Mouse (Mus musculus): ENCODE data around the gene Abcg1. TPM values are rescaled to one million over a fixed set of nuclear protein-coding genes. Genes with fewer than 3 reads are reported as not detected.

Abcg1 gene
- total RNA-seq, 1 experiment from 2014 or later, result 68.0 TPM

DNA sequence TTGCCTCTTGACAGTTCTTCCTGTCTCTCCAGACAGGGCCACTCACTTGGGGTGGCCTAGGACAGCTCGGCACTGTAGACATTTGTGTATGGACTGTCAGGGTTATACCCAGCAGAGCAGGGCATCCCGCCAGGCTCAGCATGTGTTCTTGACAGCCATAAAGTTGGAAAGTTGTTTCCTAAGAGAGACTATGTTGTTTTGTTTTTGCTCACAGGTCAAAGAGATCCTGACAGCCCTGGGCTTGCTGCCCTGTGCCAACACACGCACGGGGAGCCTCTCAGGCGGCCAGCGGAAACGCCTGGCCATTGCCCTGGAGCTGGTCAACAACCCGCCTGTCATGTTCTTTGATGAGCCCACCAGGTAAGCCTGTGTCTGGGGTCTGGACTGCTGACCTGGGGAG, 46.3 kb downstream of the Abcg1 start:
- no peak for ATAC-seq (replicated peaks; ENCODE audit: insufficient number of reproducible peaks, low FRiP score, low TSS enrichment, poor library complexity, severe bottlenecking)

GRCm38 (mm10) chr17:31108388-31108787, 50.9 kb downstream of the Abcg1 start:
- ATAC-seq (replicated peaks; ENCODE audit: insufficient number of reproducible peaks, low FRiP score, low TSS enrichment, poor library complexity, severe bottlenecking), result no peak

DNA sequence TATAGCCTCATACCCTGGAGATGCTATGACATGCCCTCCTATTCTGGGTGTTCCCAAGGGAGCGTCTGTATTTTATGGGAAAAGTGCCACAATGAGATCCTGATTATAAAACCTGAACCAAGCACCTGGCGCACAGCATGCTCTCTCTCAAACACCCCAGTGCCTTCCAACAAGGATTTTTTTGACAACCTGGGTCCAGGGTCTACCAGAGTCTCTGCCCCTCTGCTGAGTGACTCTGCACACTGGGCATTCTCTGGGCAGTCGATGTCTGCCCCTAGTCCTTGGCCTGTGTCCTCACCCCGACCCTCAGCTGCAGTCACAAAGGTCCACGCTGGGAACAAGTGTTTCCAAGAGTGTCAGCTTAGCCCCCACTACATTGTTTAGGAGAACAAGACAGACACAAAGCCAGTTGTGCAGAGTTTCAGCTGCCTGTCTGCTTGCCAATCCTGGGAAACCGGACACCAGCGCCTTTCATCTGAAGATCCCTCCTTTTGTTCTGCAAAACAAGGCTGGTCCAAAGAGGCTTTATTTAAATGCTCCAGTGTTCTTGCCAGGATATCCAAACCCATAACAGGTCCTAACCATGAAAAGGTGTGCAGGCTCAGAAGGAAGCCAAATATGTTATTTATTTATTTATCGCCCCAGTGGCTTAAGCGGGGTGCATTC, 55.8 kb downstream of the Abcg1 start:
- ATAC-seq (replicated peaks; ENCODE audit: insufficient number of reproducible peaks, low FRiP score, low TSS enrichment, poor library complexity, severe bottlenecking), result no peak

DNA sequence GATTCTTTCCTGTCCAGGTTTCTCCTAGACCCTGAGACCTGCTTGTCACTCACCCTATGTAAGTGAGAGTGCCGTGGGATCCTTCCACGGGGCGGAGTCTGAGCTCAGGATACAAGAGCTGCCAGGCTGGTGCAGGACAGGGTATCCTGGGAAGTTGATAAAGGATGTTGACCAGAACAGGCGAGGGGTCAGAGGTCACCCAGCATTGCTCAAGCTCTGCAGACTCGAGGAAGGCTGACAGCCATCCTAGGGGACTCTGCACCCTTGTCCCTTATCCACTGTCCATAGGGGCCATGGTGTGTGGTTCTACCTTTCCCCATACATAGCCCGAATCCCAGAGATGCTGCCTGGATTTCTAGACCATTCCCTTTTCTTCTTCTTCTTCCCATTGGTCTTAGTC, 58.6 kb downstream of the Abcg1 start:
- ATAC-seq (replicated peaks; ENCODE audit: insufficient number of reproducible peaks, low FRiP score, low TSS enrichment, poor library complexity, severe bottlenecking), result no peak

DNA sequence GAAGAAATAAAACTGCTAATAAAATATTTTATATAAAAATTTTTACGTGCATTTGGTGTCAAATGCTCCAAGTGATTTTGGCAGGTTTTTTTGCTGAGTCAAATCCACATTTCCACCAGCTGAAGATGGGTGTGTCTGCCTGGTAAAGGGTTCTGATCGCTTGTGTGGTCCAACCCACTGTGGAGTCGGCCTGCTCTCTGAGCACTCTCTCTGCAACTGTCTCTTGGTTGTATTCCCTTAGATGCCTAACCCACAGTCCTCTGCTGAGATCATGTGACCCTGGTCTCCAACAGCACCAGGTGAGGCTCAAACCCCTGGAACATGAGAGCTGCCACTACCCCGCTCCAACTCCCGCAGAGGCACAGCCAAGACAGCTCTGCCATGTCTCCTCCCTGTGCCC, 60.5 kb downstream of the Abcg1 start:
- no peak for ATAC-seq (replicated peaks; ENCODE audit: insufficient number of reproducible peaks, low FRiP score, low TSS enrichment, poor library complexity, severe bottlenecking)

- peak; percentile 60 for ATAC-seq (replicated peaks; ENCODE audit: insufficient number of reproducible peaks, low FRiP score, low TSS enrichment, poor library complexity, severe bottlenecking)
These were observed 62.0 kb downstream of the Abcg1 start for GRCm38 (mm10) chr17:31119429-31119828.

- peak; percentile 60 for ATAC-seq (replicated peaks; ENCODE audit: insufficient number of reproducible peaks, low FRiP score, low TSS enrichment, poor library complexity, severe bottlenecking)
These were observed 64.5 kb downstream of the Abcg1 start for GRCm38 (mm10) chr17:31121975-31122374.

DNA sequence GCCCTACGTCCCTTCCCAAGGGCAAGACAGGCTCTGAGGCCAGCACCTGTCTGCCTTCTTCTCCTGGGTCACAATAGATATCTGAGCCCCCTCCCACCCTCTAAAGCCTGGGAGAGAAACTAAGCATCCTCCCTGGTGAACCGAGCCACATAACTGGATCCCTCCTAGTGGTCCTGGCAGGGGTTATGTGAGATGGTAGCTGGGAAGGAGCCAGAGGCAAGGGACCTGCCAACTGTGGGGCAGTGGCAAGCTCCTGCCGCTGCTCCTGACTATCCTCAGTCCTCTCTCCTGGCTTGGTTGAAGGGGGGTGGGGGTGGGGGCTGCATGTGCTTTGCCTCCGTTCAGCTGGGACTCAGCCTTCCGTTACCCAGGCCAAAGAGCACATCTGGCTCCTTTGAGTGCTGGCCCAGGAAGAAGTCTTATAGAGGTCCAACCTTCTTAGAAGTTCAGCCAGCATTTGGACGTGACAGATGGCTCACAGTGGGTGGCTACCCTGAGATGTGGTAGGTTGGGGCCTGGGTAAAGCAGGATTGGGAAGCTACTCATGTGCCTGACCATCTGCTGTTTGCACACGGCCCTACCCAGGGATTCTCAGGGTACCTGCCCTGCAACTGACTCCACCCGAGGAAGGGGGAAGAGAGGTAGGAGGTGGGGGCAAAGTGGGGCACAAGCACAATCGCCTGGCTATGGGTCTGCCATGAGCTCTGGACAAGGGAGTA, 68.2 kb downstream of the Abcg1 start:
- ATAC-seq (replicated peaks; ENCODE audit: insufficient number of reproducible peaks, low FRiP score, low TSS enrichment, poor library complexity, severe bottlenecking), result no peak

- ATAC-seq (replicated peaks; ENCODE audit: insufficient number of reproducible peaks, low FRiP score, low TSS enrichment, poor library complexity, severe bottlenecking), result no peak
These were observed 71.3 kb downstream of the Abcg1 start for GRCm38 (mm10) chr17:31128708-31129318.

DNA sequence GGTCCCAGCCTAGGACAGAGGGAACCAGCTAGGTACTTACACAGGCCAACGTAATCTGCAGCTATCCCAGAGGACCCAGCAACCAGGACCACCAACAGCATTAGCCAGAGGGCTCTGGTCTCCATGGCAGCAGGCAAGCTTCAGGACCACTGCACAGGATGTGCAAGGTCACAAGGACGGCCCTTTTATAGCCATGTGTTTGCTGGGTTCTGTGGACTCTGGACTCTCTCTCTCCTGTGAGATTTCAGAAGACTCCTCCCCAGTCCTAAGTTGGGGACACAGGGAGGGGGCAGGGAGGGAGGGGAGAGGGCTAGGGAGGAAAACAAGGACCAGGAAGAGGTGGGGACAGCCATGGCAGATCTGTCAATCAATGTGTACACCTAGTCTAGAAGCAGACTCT, 72.0 kb downstream of the Abcg1 start, which contains the start of gene Tff3:
TSS of gene Tff3 (minus strand) at position 195 of the 400 bp plus-strand sequence.
- ATAC-seq (replicated peaks; ENCODE audit: insufficient number of reproducible peaks, low FRiP score, low TSS enrichment, poor library complexity, severe bottlenecking), result no peak

DNA sequence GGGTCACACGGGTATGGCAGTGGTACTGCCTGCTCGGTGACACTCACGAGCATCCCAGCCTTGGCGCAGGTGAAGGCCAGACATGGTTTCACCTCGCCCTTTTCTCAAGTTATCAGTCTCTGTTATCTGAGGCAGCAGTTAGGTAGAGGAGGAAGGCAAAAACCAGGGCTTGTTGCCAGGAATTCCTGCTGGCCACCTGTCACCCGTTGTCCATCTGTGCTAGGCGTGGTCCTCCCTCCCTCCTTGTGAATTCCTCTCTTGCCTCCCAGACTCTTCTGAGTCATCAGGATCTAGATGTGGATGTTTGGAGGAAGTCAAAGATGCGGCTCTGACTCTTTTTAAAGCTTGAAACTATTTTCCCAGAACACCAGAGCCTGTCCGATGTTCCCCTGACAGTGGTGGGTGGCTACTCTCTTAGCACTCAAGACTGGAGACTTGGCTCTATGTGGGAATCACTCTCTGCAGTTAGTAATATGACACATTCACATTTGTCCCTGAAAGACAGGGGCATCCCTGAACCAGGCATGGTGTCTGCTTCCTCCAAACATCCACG, 73.9 kb downstream of the Abcg1 start:
- ATAC-seq (replicated peaks; ENCODE audit: insufficient number of reproducible peaks, low FRiP score, low TSS enrichment, poor library complexity, severe bottlenecking), result no peak

GRCm38 (mm10) chr17:31133776-31134175, 76.3 kb downstream of the Abcg1 start:
- no peak for ATAC-seq (replicated peaks; ENCODE audit: insufficient number of reproducible peaks, low FRiP score, low TSS enrichment, poor library complexity, severe bottlenecking)

DNA sequence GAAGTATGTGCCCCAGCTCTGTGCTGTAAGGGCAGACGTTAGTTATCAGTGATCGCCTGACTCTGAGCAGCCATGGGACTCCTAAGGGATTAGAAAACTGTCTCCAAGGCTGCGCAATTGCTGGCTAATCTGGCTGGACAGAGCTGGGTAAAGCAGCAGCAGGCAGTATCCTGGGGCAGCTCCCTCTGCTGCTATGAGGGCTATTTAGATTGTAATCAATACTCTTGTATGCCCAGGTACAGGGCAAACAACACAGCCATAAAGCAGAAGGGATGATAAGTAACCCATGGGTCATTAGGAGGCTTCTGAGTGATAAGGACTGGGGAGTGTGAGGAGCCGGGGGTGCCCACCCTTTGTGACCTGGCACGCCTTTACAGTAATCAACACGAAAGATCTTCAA, 77.4 kb downstream of the Abcg1 start:
- ATAC-seq (replicated peaks; ENCODE audit: insufficient number of reproducible peaks, low FRiP score, low TSS enrichment, poor library complexity, severe bottlenecking), result no peak

DNA sequence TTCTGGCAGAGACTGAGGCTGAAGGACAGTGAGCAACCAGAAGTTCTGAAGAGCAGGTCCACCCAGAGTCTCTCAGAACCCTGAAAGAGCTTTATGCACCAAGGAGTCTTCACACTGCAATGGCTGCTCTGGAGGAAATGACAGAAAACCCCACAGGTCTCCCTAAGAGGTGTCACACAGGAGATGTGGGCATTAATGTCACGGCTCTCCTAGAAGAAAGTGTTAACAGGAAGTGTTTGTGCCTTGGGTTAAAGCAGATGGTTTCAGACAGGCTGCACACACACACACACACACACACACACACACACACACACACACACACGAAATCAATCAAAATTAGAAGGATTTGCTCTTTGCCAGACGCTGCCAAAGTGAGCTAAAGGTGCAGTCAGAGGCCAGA, 78.8 kb downstream of the Abcg1 start:
- no peak for ATAC-seq (replicated peaks; ENCODE audit: insufficient number of reproducible peaks, low FRiP score, low TSS enrichment, poor library complexity, severe bottlenecking)

DNA sequence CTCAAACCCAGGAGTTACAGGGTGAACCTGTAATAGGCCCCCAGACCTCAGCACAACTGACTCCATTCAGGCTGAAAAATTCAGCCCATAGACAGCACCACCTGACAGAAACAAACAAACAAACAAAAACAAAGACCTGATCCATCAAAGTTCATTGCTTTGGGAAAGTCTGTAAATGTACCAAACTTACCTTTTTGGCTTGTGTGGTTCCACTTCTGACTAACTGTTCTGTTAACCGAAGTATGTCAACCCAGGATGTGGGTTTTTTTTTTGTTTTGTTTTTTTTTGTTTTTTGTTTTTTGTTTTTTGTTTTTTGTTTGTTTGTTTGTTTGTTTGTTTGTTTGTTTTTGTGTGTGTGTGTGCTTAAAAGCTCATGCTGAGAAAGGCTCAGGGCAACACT, 79.3 kb downstream of the Abcg1 start:
- no peak for ATAC-seq (replicated peaks; ENCODE audit: insufficient number of reproducible peaks, low FRiP score, low TSS enrichment, poor library complexity, severe bottlenecking)

- ATAC-seq (replicated peaks; ENCODE audit: insufficient number of reproducible peaks, low FRiP score, low TSS enrichment, poor library complexity, severe bottlenecking), result peak; percentile 65; the same call in 1 of the 2 replicates
These were observed 80.9 kb downstream of the Abcg1 start for GRCm38 (mm10) chr17:31138398-31138797.

- no peak for ATAC-seq (replicated peaks; ENCODE audit: insufficient number of reproducible peaks, low FRiP score, low TSS enrichment, poor library complexity, severe bottlenecking)
These were observed 84.6 kb downstream of the Abcg1 start for GRCm38 (mm10) chr17:31142116-31142515.

GRCm38 (mm10) chr17:31144040-31145037, 86.9 kb downstream of the Abcg1 start, which contains the start of gene Tff2:
Tff2 (minus strand) TSS chr17:31144282.
- no peak for ATAC-seq (replicated peaks; ENCODE audit: insufficient number of reproducible peaks, low FRiP score, low TSS enrichment, poor library complexity, severe bottlenecking)

Measured in monocyte, adult 5-6 weeks (primary cell).